Mouse (Mus musculus): ENCODE data around the gene Ivns1abp.

- TF ChIP-seq CTCF (IDR thresholded peaks at IDR 0.05; ENCODE audit: borderline replicate concordance, control insufficient read depth, extremely low read depth, insufficient read depth, low read length, poor library complexity) (no peak), POLR2A (IDR thresholded peaks at IDR 0.05; ENCODE audit: control insufficient read depth, extremely low read depth, insufficient read depth, low read length, poor library complexity) (no peak)
These were observed 2.0 kb upstream of the Ivns1abp start for GRCm38 (mm10) chr1:151342311-151342710.

Data from thymus, adult 2 months (tissue).